ENCODE assay signal across 8 mouse cellular contexts in genomic region chr4:139602357-139603244, GRCm38 (mm10). TPM values are rescaled to one million over a fixed set of nuclear protein-coding genes. Genes with fewer than 3 reads are reported as not detected.
DNase-seq lines count a peak whose midpoint lies in the region; ATAC-seq and TF ChIP-seq lines count a peak whose summit lies in the region.

Gene Gm21969, plus strand, starts transcription at chr4:139603186.

- no peak for ATAC-seq in forebrain, embryonic 11.5 days (replicated peaks; ENCODE audit: low FRiP score)
- no peak for ATAC-seq in forebrain, embryonic 15.5 days (replicated peaks)
- no peak for ATAC-seq in forebrain, postnatal 0 days
- ATAC-seq in kidney, embryonic 16.5 days (ENCODE audit: low FRiP score, low TSS enrichment) = no peak
- no peak for ATAC-seq in lung, postnatal 0 days

- no peaks in the 10 kb centered on the region for H3K9me3 ChIP-seq in forebrain, embryonic 11.5 days (ENCODE audit: control insufficient read depth, low read length)
- H3K9me3 ChIP-seq in forebrain, embryonic 15.5 days = no peaks in the 10 kb centered on the region
- H3K9me3 ChIP-seq in forebrain, postnatal 0 days (ENCODE audit: low read length) = no peaks in the 10 kb centered on the region
- H3K9me3 ChIP-seq in kidney, embryonic 16.5 days (ENCODE audit: low read length) = no peaks in the 10 kb centered on the region
- no peaks in the 10 kb centered on the region for H3K9me3 ChIP-seq in lung, postnatal 0 days (ENCODE audit: low read length)

- 51% methylated on average over 14 of the region's 14 CpGs for WGBS in forebrain, embryonic 11.5 days
- 51% methylated on average over 14 of the region's 14 CpGs for WGBS in forebrain, embryonic 15.5 days
- 42% methylated on average over 14 of the region's 14 CpGs for WGBS in bone marrow, adult 2 months
- 55% methylated on average over 14 of the region's 14 CpGs for WGBS in forebrain, postnatal 0 days
- WGBS in kidney, embryonic 16.5 days = 61% methylated on average over 14 of the region's 14 CpGs
- 48% methylated on average over 14 of the region's 14 CpGs for WGBS in lung, postnatal 0 days

- TF ChIP-seq EP300 in lung, postnatal 0 days (IDR thresholded peaks at IDR 0.05) = peak; percentile 38; the same call in 1 of the 2 replicates

- no peak within 1 kb of the TSS for H3K4me3 ChIP-seq in forebrain, embryonic 11.5 days (ENCODE audit: low read depth, low read length)
- no peak within 1 kb of the TSS for H3K4me3 ChIP-seq in forebrain, embryonic 15.5 days
- no peak within 1 kb of the TSS for H3K4me3 ChIP-seq in bone marrow, adult 2 months (replicated peaks; ENCODE audit: control insufficient read depth, low read depth, low read length)
- no peak within 1 kb of the TSS for H3K4me3 ChIP-seq in forebrain, postnatal 0 days (ENCODE audit: low read depth, low read length)
- no peak within 1 kb of the TSS for H3K4me3 ChIP-seq in kidney, embryonic 16.5 days (ENCODE audit: low read length)
- H3K4me3 ChIP-seq in lung, postnatal 0 days (ENCODE audit: low read depth, low read length) = no peak within 1 kb of the TSS

- no peak within 1 kb of the TSS for H3K4me2 ChIP-seq in forebrain, embryonic 11.5 days (ENCODE audit: low read depth, low read length, severe bottlenecking)
- no peak within 1 kb of the TSS for H3K4me2 ChIP-seq in forebrain, embryonic 15.5 days (replicated peaks)
- H3K4me2 ChIP-seq in forebrain, postnatal 0 days (ENCODE audit: low read depth) = no peak within 1 kb of the TSS
- no peak within 1 kb of the TSS for H3K4me2 ChIP-seq in kidney, embryonic 16.5 days (replicated peaks; ENCODE audit: low read depth, low read length)
- no peak within 1 kb of the TSS for H3K4me2 ChIP-seq in lung, postnatal 0 days (replicated peaks; ENCODE audit: low read depth, low read length)

- TF ChIP-seq POLR2A in bone marrow, adult 2 months (IDR thresholded peaks at IDR 0.05; ENCODE audit: borderline replicate concordance, control insufficient read depth, low read depth, low read length) = no peak

- TF ChIP-seq CTCF in bone marrow, adult 2 months (IDR thresholded peaks at IDR 0.05; ENCODE audit: control insufficient read depth, insufficient read depth, low read length) = peak; percentile 90
- peak; percentile 82 for TF ChIP-seq CTCF in forebrain, postnatal 0 days (IDR thresholded peaks at IDR 0.05; ENCODE audit: low read depth)
- peak; percentile 97 for TF ChIP-seq CTCF in lung, postnatal 0 days (IDR thresholded peaks at IDR 0.05)

- DNase-seq in forebrain, embryonic 11.5 days (ENCODE audit: low spot score) = peak; percentile 77
- DNase-seq in A20 (ENCODE audit: low read depth, low spot score) = peak; percentile 57
- peak; percentile 39 for DNase-seq in forebrain, postnatal 0 days
- DNase-seq in lung, postnatal 0 days (ENCODE audit: low spot score) = peak; percentile 73
- peak; percentile 57 to 83 for DNase-seq in spleen, postnatal 4 days (ENCODE audit: low spot score in 2 of 2)

- no peaks in the 10 kb centered on the region for H3K27me3 ChIP-seq in forebrain, embryonic 11.5 days (ENCODE audit: control insufficient read depth, insufficient read depth, low read length)
- no peaks in the 10 kb centered on the region for H3K27me3 ChIP-seq in forebrain, embryonic 15.5 days
- H3K27me3 ChIP-seq in forebrain, postnatal 0 days (ENCODE audit: insufficient read depth, low read length) = no peaks in the 10 kb centered on the region
- H3K27me3 ChIP-seq in kidney, embryonic 16.5 days (ENCODE audit: insufficient read depth, low read length) = no peaks in the 10 kb centered on the region
- no peaks in the 10 kb centered on the region for H3K27me3 ChIP-seq in lung, postnatal 0 days (replicated peaks; ENCODE audit: insufficient read depth, low read length)

- no peak within 1 kb of the TSS for H3K27ac ChIP-seq in forebrain, embryonic 11.5 days (ENCODE audit: low read depth, low read length)
- no peak within 1 kb of the TSS for H3K27ac ChIP-seq in forebrain, embryonic 15.5 days (replicated peaks)
- no peak within 1 kb of the TSS for H3K27ac ChIP-seq in bone marrow, adult 2 months (ENCODE audit: control insufficient read depth, insufficient read depth, low read depth, low read length, poor library complexity)
- no peak within 1 kb of the TSS for H3K27ac ChIP-seq in forebrain, postnatal 0 days (ENCODE audit: low read depth, low read length)
- H3K27ac ChIP-seq in kidney, embryonic 16.5 days (ENCODE audit: low read length) = peak within 1 kb of the TSS; percentile 80
- H3K27ac ChIP-seq in lung, postnatal 0 days (ENCODE audit: low read length) = peak within 1 kb of the TSS; percentile 83

- H3K4me1 ChIP-seq in forebrain, embryonic 11.5 days (replicated peaks; ENCODE audit: control insufficient read depth, insufficient read depth, low read length) = peaks cover 13% of the 10 kb centered on the region
- H3K4me1 ChIP-seq in forebrain, embryonic 15.5 days = peaks cover 18% of the 10 kb centered on the region
- H3K4me1 ChIP-seq in bone marrow, adult 2 months (ENCODE audit: control insufficient read depth, insufficient read depth, low read length) = peaks cover 2% of the 10 kb centered on the region
- no peaks in the 10 kb centered on the region; the same call in 1 of the 2 replicates for H3K4me1 ChIP-seq in forebrain, postnatal 0 days (ENCODE audit: insufficient read depth)
- peaks cover 49% of the 10 kb centered on the region for H3K4me1 ChIP-seq in kidney, embryonic 16.5 days (ENCODE audit: insufficient read depth, low read length)
- H3K4me1 ChIP-seq in lung, postnatal 0 days (ENCODE audit: insufficient read depth, low read depth, low read length) = peaks cover 27% of the 10 kb centered on the region

- no peak within 1 kb of the TSS for H3K9ac ChIP-seq in forebrain, embryonic 11.5 days (ENCODE audit: low read length)
- H3K9ac ChIP-seq in forebrain, embryonic 15.5 days (replicated peaks) = no peak within 1 kb of the TSS
- H3K9ac ChIP-seq in forebrain, postnatal 0 days = no peak within 1 kb of the TSS
- peak within 1 kb of the TSS; percentile 39 for H3K9ac ChIP-seq in kidney, embryonic 16.5 days (replicated peaks; ENCODE audit: low read length)
- H3K9ac ChIP-seq in lung, postnatal 0 days (replicated peaks; ENCODE audit: low read depth) = 0 out of 2 replicates have a peak within 1 kb of the TSS, but pooled peaks have one; percentile 1

- no peaks in the 10 kb centered on the region for H3K36me3 ChIP-seq in forebrain, embryonic 11.5 days (ENCODE audit: control insufficient read depth, insufficient read depth, low read length)
- H3K36me3 ChIP-seq in forebrain, embryonic 15.5 days = peaks cover 6% of the 10 kb centered on the region; the same call in 1 of the 2 replicates
- H3K36me3 ChIP-seq in forebrain, postnatal 0 days (ENCODE audit: insufficient read depth) = peaks cover 13% of the 10 kb centered on the region; the same call in 1 of the 2 replicates
- H3K36me3 ChIP-seq in kidney, embryonic 16.5 days (ENCODE audit: insufficient read depth, low read length) = peaks cover 17% of the 10 kb centered on the region
- no peaks in the 10 kb centered on the region for H3K36me3 ChIP-seq in lung, postnatal 0 days (ENCODE audit: insufficient read depth, low read length)

RNA-seq across cellular contexts. Expression of gene Gm21969, which starts in this region (rescaled TPM):
- polyA plus RNA-seq in forebrain, embryonic 11.5 days (2014; fragmentation: Nextera tagmentation; extraction: Ambion mirVana) = not detected in 2 replicates
- polyA plus RNA-seq in forebrain, embryonic 15.5 days (2015; fragmentation: Nextera tagmentation; extraction: Ambion mirVana) = not detected in 2 replicates
- polyA plus RNA-seq in bone marrow, adult 2 months (2011; ENCODE audit: insufficient read depth, insufficient read length, low replicate concordance, missing spikeins) = not detected in 2 replicates
- total RNA-seq in forebrain, postnatal 0 days (2014; rRNA removed) = 0.08 TPM in 1 of 2 replicates, not detected in the other
- polyA plus RNA-seq in forebrain, postnatal 0 days (2015; fragmentation: Nextera tagmentation; extraction: Ambion mirVana) = not detected in 2 replicates
- polyA plus RNA-seq in kidney, embryonic 16.5 days (2015; fragmentation: Nextera tagmentation; extraction: Ambion mirVana) = not detected in 2 replicates
- not detected in 2 replicates for polyA plus RNA-seq in lung, postnatal 0 days (2015; fragmentation: Nextera tagmentation; extraction: Ambion mirVana)

Comparison
In these comparisons a context has a peak if more than half of its experiments do, and no peak if none do; other contexts are left out.
1. Peak in DNase-seq in forebrain, embryonic 11.5 days; RNA of the gene not detected or under 1 TPM.
2. Peak in DNase-seq in forebrain, postnatal 0 days; RNA of the gene not detected or under 1 TPM.
3. Peak in DNase-seq, H3K27ac ChIP-seq and H3K9ac ChIP-seq in lung, postnatal 0 days; RNA of the gene not detected or under 1 TPM.